Comparison of ENCODE assay signal across 1 mouse cellular context in genomic region chr15:31534421-31535258, GRCm38 (mm10).
A peak's percentile ranks its signal among the peaks of the same experiment; 100 is the strongest.
TF ChIP-seq lines count a peak whose summit lies in the region.

No protein-coding gene starts in this region.

TF ChIP-seq in MEL, 35 proteins besides CTCF, POLR2A, EP300 and RAD21 (continued from another document):
- TF ChIP-seq RCOR1 (IDR thresholded peaks at IDR 0.05; ENCODE audit: low read depth, low read length) (peak; percentile 39; the same call in 1 of the 2 replicates), ZNF384 (IDR thresholded peaks at IDR 0.05; ENCODE audit: low read depth, low read length) (no peak), MAZ (IDR thresholded peaks at IDR 0.05; ENCODE audit: low read depth, low read length) (peak; percentile 56; the same call in 1 of the 2 replicates), TCF12 (IDR thresholded peaks at IDR 0.05; ENCODE audit: low read depth, low read length) (peak; percentile 49), POLR2AphosphoS5 (IDR thresholded peaks at IDR 0.05; ENCODE audit: borderline replicate concordance, low read depth, low read length) (0 out of 2 replicates have a peak, but pooled peaks have one; percentile 42), SIN3A (IDR thresholded peaks at IDR 0.05; ENCODE audit: low read length) (peak; percentile 47; the same call in 1 of the 2 replicates), USF1 (IDR thresholded peaks at IDR 0.05; ENCODE audit: low read depth, low read length) (peak; percentile 27; the same call in 1 of the 2 replicates), TBP (IDR thresholded peaks at IDR 0.05; ENCODE audit: low read depth, low read length) (0 out of 2 replicates have a peak, but pooled peaks have one; percentile 11), ZC3H11A (IDR thresholded peaks at IDR 0.05; ENCODE audit: low read depth, low read length) (no peak), NRF1 (IDR thresholded peaks at IDR 0.05; ENCODE audit: insufficient read depth, low read depth, low read length, poor library complexity, severe bottlenecking) (peak; percentile 24; the same call in 1 of the 2 replicates), MXI1 (IDR thresholded peaks at IDR 0.05; ENCODE audit: low read depth, low read length) (peak; percentile 85), CHD2 (IDR thresholded peaks at IDR 0.05; ENCODE audit: low read length) (no peak; the same call in 1 of the 2 replicates), POLR2AphosphoS2 (IDR thresholded peaks at IDR 0.05; ENCODE audit: low read length) (no peak), ZMIZ1 (IDR thresholded peaks at IDR 0.05; ENCODE audit: low read depth, low read length) (0 out of 2 replicates have a peak, but pooled peaks have one; percentile 54), CHD1 (IDR thresholded peaks at IDR 0.05; ENCODE audit: low read depth, low read length) (peak; percentile 58; the same call in 1 of the 2 replicates)
